Mouse (Mus musculus) kidney, adult 2 months (tissue): ENCODE measurements around the gene Col8a1.

Experiments
- CTCF ChIP-seq: fragments of 200-500 bp; conservative IDR thresholded peaks from 2 replicates; pipeline ENCODE4 v1.5.1; 2011; ENCODE audit warnings: low read depth, mild to moderate bottlenecking, control low read depth, low read length, moderate library complexity, mixed read lengths; ENCODE audit not compliant: insufficient read depth, insufficient read length
- POLR2A ChIP-seq: fragments of 200-500 bp; IDR thresholded peaks from one replicate; pipeline ENCODE4 v1.6.1; 2011; ENCODE audit warnings: low read depth, low read length, control low read depth

DNA sequence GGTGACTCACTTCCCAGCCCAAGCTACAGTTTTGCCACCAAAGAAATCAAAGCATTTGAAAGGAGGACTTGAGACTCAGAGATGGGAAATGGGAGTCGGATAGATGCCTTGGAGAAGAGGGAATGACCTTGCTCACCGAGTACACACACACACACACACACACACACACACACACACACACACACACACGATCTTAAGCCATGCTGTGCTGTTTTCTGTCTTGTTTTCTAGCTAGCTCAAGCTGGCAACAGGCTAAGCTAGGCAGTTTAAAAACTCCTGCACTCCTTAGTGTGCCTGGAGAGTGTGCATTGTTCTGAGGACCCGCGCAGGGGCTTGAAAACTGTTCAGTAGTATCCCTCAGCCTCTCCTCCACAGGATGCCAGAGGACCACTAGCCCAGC is 1.2 kb upstream of the Col8a1 start:
- TF ChIP-seq POLR2A (no peak), CTCF (no peak)
